22 mouse cellular contexts compared by ENCODE assay signal in the genomic region with DNA sequence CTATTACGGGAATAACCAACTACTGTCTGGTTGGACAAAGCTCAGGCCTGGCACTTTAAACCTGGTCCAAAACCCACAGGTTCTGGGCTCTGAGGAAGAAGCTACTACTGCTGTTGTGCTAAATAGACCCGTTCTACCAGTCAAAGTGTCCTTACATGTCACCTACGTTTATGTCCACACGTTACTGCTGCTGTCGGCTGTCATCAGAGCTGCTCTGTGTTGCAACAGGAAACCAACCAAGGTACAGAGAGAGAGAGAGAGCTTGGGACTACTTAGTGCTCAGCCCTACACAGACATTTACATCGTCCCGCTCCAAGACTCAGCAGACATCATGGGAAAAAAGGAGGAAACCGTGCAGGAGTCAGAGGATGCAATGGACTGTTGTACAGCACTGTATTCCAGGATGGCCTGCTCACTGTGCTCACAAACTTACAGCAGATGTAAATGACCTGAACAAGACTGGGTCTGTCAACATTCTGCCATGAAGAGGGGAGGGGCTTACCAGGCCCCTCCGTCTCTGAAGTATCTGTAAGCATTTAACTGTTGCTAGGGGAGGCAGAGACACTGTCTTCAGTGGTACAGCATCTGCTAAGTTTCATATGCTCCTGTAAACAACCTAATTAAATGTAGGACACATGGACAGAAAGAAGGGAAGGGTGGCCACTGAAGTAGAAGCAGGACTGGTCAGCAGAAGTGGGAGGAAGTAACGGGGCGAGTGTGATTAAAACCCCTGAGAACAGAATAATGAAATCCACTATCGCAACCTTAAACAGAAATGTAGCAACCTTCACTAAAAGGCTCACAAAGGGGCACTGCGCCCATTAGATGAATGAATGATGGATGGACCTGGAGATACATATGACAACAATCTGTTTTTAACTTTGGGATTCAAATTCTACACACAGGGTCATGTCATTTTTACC.
DNase-seq lines count a peak whose midpoint lies in the region; ATAC-seq and TF ChIP-seq lines count a peak whose summit lies in the region.
"Had no signal": no experiment of that assay in that cellular context is flagged by ENCODE, and none has a peak within 500 bp of the region (broad histone marks: within the 10 kb centered on the region; RNA-seq: fewer than 3 reads in every experiment).

No protein-coding gene starts in this region.

- ATAC-seq in embryonic facial prominence, embryonic 11.5 days (replicated peaks; ENCODE audit: insufficient number of reproducible peaks, low FRiP score, low TSS enrichment, low read depth): peak; percentile 39; the same call in 1 of the 2 replicates
- peak; percentile 78 for ATAC-seq in liver, postnatal 0 days
- no peak for ATAC-seq in liver, embryonic 12.5 days
- ATAC-seq: intestine, embryonic 15.5 days had no signal

- no peaks in the 10 kb centered on the region for H3K9me3 ChIP-seq in embryonic facial prominence, embryonic 11.5 days (replicated peaks; ENCODE audit: control insufficient read depth, low read length)
- no peaks in the 10 kb centered on the region for H3K9me3 ChIP-seq in embryonic facial prominence, embryonic 10.5 days
- H3K9me3 ChIP-seq in liver, postnatal 0 days (ENCODE audit: low read length): no peaks in the 10 kb centered on the region
- no peaks in the 10 kb centered on the region for H3K9me3 ChIP-seq in liver, embryonic 12.5 days (replicated peaks)
- H3K9me3 ChIP-seq: forebrain, embryonic 10.5 days; hindbrain, embryonic 12.5 days; intestine, embryonic 15.5 days had no signal

- 82% methylated on average over 13 of the region's 13 CpGs for WGBS in embryonic facial prominence, embryonic 11.5 days
- 86% methylated on average over 13 of the region's 13 CpGs for WGBS in embryonic facial prominence, embryonic 10.5 days
- 65% methylated on average over 13 of the region's 13 CpGs for WGBS in liver, postnatal 0 days (ENCODE audit: insufficient replicate concordance)
- WGBS in liver, embryonic 12.5 days (ENCODE audit: insufficient replicate concordance): 73% methylated on average over 13 of the region's 13 CpGs

- TF ChIP-seq EP300 in liver, postnatal 0 days (IDR thresholded peaks at IDR 0.05; ENCODE audit: low read depth): no peak

- no peak overlapping the region for H3K4me3 ChIP-seq in embryonic facial prominence, embryonic 11.5 days (ENCODE audit: low read depth, low read length)
- H3K4me3 ChIP-seq in embryonic facial prominence, embryonic 10.5 days: no peak overlapping the region
- H3K4me3 ChIP-seq in liver, postnatal 0 days (ENCODE audit: low read depth, low read length): no peak overlapping the region
- H3K4me3 ChIP-seq in liver, embryonic 12.5 days: no peak overlapping the region
- H3K4me3 ChIP-seq: forebrain, embryonic 10.5 days; hindbrain, embryonic 12.5 days; intestine, embryonic 15.5 days had no signal

- TF ChIP-seq CTCF in liver, postnatal 0 days (IDR thresholded peaks at IDR 0.05; ENCODE audit: low read depth): no peak

- no peaks in the 10 kb centered on the region for H3K4me1 ChIP-seq in embryonic facial prominence, embryonic 11.5 days (ENCODE audit: control insufficient read depth, insufficient read depth, low read length)
- H3K4me1 ChIP-seq in embryonic facial prominence, embryonic 10.5 days: peaks cover 16% of the 10 kb centered on the region
- H3K4me1 ChIP-seq in liver, postnatal 0 days (ENCODE audit: insufficient read depth): no peaks in the 10 kb centered on the region
- H3K4me1 ChIP-seq in liver, embryonic 12.5 days: no peaks in the 10 kb centered on the region
- H3K4me1 ChIP-seq: forebrain, embryonic 10.5 days; intestine, embryonic 15.5 days had no signal

- H3K27ac ChIP-seq in embryonic facial prominence, embryonic 11.5 days (replicated peaks; ENCODE audit: low read depth, low read length): no peak overlapping the region
- no peak overlapping the region; the same call in 1 of the 2 replicates for H3K27ac ChIP-seq in embryonic facial prominence, embryonic 10.5 days (replicated peaks)
- peak overlapping the region; percentile 60 for H3K27ac ChIP-seq in liver, postnatal 0 days (ENCODE audit: low read depth)
- no peak overlapping the region for H3K27ac ChIP-seq in liver, embryonic 12.5 days
- H3K27ac ChIP-seq: forebrain, embryonic 10.5 days; hindbrain, embryonic 12.5 days; intestine, embryonic 15.5 days had no signal

- DNase-seq in embryonic facial prominence, embryonic 11.5 days (ENCODE audit: low spot score): no peak
- DNase-seq in embryonic facial prominence, embryonic 10.5 days (ENCODE audit: low spot score): no peak
- DNase-seq in liver, postnatal 0 days: peak; percentile 36
- peak; percentile 60 for DNase-seq in gonadal fat pad, adult 2 months (ENCODE audit: low read depth)
- no peak for DNase-seq in layer of hippocampus, adult 9-11 months
- no peak for DNase-seq in right cerebral cortex, postnatal 14 days
- DNase-seq in embryo, embryonic 10.5 days (ENCODE audit: low spot score): no peak
- DNase-seq: adrenal gland, postnatal 36 days; cerebellum, adult 18-20 months; cerebellum, postnatal 25 days; gastrocnemius, postnatal 10 days; heart, postnatal 10 days; kidney, postnatal 4 days; lung, adult 2 months; retina, postnatal 1 day; thymus, postnatal 25 days had no signal

- no peak overlapping the region for H3K4me2 ChIP-seq in embryonic facial prominence, embryonic 11.5 days (ENCODE audit: low read depth, low read length)
- H3K4me2 ChIP-seq in liver, postnatal 0 days (ENCODE audit: low read depth, low read length): peak overlapping the region; percentile 46
- no peak overlapping the region for H3K4me2 ChIP-seq in liver, embryonic 12.5 days
- H3K4me2 ChIP-seq: heart, embryonic 11.5 days; hindbrain, embryonic 12.5 days; intestine, embryonic 15.5 days had no signal

- H3K9ac ChIP-seq in embryonic facial prominence, embryonic 11.5 days (replicated peaks; ENCODE audit: low read length): no peak overlapping the region
- H3K9ac ChIP-seq in liver, postnatal 0 days (replicated peaks): no peak overlapping the region
- H3K9ac ChIP-seq in liver, embryonic 12.5 days: no peak overlapping the region
- H3K9ac ChIP-seq: hindbrain, embryonic 12.5 days; intestine, embryonic 15.5 days had no signal

- no peaks in the 10 kb centered on the region for H3K36me3 ChIP-seq in embryonic facial prominence, embryonic 11.5 days (replicated peaks; ENCODE audit: control insufficient read depth, insufficient read depth, low read depth, low read length)
- no peaks in the 10 kb centered on the region for H3K36me3 ChIP-seq in embryonic facial prominence, embryonic 10.5 days (replicated peaks)
- H3K36me3 ChIP-seq in liver, postnatal 0 days (replicated peaks; ENCODE audit: insufficient read depth, low read length): no peaks in the 10 kb centered on the region
- H3K36me3 ChIP-seq in liver, embryonic 12.5 days: no peaks in the 10 kb centered on the region
- H3K36me3 ChIP-seq: forebrain, embryonic 10.5 days; hindbrain, embryonic 12.5 days; intestine, embryonic 15.5 days had no signal

- H3K27me3 ChIP-seq in embryonic facial prominence, embryonic 11.5 days (ENCODE audit: control insufficient read depth, insufficient read depth, low read length): no peaks in the 10 kb centered on the region
- H3K27me3 ChIP-seq in embryonic facial prominence, embryonic 10.5 days (replicated peaks; ENCODE audit: low read depth, poor library complexity, severe bottlenecking): no peaks in the 10 kb centered on the region
- H3K27me3 ChIP-seq in liver, postnatal 0 days (ENCODE audit: insufficient read depth, low read length): no peaks in the 10 kb centered on the region
- no peaks in the 10 kb centered on the region for H3K27me3 ChIP-seq in liver, embryonic 12.5 days (replicated peaks)
- H3K27me3 ChIP-seq: CH12.LX; hindbrain, embryonic 12.5 days; intestine, embryonic 15.5 days had no signal

Comparison
In these comparisons a context has a peak if more than half of its experiments do, and no peak if none do; other contexts are left out.
1. DNase-seq: peak in liver, postnatal 0 days (single experiment) and gonadal fat pad, adult 2 months (single experiment); none in embryonic facial prominence, embryonic 11.5 days (single experiment), embryonic facial prominence, embryonic 10.5 days (single experiment), layer of hippocampus, adult 9-11 months (single experiment), right cerebral cortex, postnatal 14 days (single experiment) and embryo, embryonic 10.5 days (single experiment).